Mouse (Mus musculus) brain, embryonic 14.5 days (tissue): Measurements from ENCODE around the gene Rnf157. TPM values are rescaled to one million over a fixed set of nuclear protein-coding genes. Genes with fewer than 3 reads are reported as not detected.
"Not testable (repeated sequence)": the region's sequence is repeated elsewhere in the genome, so short reads cannot be mapped to it uniquely, and the experiment has no call there.

Source experiments
- DNase-seq: peaks from one replicate; pipeline ENCODE4 v3.0.0-alpha.2; 2011; ENCODE audit warnings: low read depth
- CTCF ChIP-seq: fragments of 200-500 bp; IDR thresholded peaks from 2 replicates; pipeline ENCODE4 v1.5.1; 2012; ENCODE audit warnings: inconsistent platforms, mild to moderate bottlenecking, moderate library complexity, borderline replicate concordance; ENCODE audit not compliant: insufficient read depth, insufficient read length; ENCODE audit errors: extremely low read depth
- POLR2A ChIP-seq: fragments of 200-500 bp; IDR thresholded peaks from 2 replicates; pipeline ENCODE4 v1.6.1; 2012; ENCODE audit warnings: mild to moderate bottlenecking, inconsistent platforms, borderline replicate concordance; ENCODE audit not compliant: poor library complexity, insufficient read depth, insufficient read length, severe bottlenecking; ENCODE audit errors: extremely low read depth
- polyA plus RNA-seq: library from polyadenylated mRNA; depleted of rRNA; stranded (reverse); fragments of >200 nt; gene quantifications from 2 replicates; pipeline ENCODE4 v1.2.3, GENCODE M21; 2012

Gene Rnf157
- polyA plus RNA-seq, 1 experiment: 97.3 TPM

DNA sequence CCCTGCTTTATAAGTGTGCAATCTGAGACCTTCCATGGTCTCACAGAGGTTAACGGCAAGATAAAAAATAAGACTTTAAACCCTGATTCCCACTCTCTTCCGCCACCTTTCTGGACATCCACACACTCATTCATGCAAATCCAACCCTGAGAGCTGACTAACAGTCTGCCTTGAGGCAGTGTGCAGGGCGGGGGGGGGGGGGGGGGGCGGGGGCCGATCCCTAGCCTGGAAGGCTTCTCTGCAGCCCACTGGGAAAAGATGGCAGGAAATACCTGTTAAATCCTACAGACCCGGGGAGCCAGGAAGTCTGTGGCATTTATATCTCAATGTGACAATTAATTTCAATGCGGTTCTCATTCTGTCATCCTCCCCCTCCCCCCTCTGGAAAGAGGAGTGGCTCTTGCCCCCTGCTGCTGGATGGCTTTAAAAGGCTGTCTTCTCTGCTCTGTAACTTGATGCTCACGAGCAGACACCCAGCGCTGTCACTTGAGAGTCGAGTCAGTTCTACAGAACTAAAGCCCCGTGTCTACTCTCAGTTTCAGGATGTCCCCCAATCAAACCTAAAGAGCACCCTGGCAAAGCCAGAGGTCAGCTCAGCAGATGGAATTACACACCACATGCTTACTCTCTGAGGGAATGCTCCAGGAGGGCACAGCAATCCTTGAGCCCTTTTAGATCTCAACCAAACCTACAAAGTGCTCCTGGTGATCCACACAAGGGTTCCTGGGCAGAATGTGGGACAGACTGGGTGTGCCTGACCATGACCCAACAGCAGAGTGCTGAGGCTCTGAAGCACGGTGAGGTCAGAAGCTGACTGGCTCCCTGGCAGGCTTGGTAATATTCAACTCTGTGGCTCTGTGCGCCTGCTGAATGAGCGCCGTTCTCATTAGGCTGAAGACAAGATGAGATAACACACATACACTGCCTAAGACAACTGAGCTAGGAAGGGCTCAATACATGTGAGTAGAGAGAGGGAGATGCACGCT, 25.5 kb downstream of the Rnf157 start:
- DNase-seq: peak; percentile 45
- TF ChIP-seq POLR2A (no peak), CTCF (no peak)

DNA sequence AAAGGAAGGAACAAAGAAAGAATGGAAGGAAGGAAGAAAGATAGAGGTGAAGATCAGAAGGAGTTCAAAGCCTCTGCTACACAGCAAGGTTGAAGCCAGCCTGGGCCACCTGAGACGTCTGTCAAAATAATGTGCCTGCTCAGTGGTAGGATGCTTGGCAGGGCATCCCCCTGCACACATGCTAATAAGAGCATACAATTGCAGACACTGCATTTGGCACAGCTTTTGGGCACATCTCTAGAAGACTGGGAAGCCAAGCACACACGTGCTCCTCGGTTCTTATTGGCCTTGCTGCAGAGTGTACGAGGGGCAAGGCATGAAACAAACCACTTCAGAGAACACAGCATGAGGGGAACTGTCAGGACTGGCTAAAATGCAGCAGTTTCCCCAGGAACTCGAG, 26.8 kb downstream of the Rnf157 start:
- TF ChIP-seq POLR2A (no peak), CTCF (no peak)
- DNase-seq: peak; percentile 72

DNA sequence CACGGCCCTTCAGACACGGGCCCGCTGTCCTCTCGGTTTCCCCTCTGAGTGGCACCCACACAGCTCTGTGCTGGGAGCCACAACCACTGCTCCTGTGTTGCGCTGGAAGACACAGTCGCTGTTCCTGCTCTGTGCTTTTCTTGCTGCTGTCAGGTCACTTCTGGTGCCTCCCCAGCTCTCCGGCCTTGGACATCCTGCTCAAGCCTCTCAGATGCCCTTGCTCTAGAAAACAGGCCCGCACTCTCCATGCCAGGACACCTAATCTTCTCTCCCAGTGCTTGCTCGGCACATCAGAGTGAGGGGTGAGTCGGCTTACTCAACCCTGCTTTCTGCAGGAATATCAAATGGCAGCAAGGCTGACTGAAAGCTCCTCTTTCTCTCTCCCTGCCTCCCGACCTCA, 28.7 kb downstream of the Rnf157 start:
- no peak for DNase-seq
- TF ChIP-seq POLR2A (no peak), CTCF (no peak)

- DNase-seq: not testable (repeated sequence)
Observed at GRCm38 (mm10) chr11:116383070-116383469, 29.8 kb downstream of the Rnf157 start.

DNA sequence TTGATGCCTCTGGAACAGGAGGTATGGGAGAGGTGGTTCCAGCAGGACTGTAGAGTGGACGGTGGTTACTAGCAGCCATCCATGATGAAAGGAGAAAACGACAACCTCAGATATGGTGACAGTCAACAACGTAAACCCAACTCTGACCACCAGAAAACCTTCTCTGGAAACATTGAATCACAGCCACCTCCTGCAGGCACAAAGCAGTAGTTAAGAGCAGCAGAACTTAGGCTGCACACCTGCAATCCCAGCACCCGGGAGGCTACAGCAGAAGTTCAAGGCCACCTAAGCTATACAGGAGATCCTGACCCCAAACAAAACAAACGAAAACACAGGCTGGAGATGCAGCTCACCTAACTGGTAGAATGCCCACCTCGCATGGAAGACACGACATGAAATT, 32.1 kb downstream of the Rnf157 start:
- TF ChIP-seq POLR2A (no peak), CTCF (no peak)
- no peak for DNase-seq

DNA sequence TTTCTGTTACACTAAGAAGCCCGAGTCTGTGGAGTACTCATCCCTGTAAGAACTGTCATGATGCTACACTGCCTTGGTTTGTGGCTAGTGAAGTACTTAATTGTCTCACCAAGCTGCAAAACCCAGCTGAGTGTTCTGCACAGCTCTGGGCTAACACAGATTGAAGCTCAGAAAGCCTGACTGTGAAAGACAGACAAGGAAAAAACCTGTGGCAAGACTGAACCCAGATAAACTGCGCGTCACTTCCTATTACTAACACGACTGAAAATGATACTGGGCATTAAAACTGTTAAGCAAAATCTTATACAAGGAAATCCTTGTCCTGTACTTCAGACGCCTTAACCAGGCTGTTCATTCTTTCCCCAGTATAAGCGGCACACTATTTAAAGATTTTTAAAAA, 33.3 kb downstream of the Rnf157 start:
- TF ChIP-seq CTCF (no peak), POLR2A (no peak)
- DNase-seq: no peak

GRCm38 (mm10) chr11:116376945-116377661, 35.7 kb downstream of the Rnf157 start:
- no peak for DNase-seq
- no peak for TF ChIP-seq POLR2A
- TF ChIP-seq CTCF: no peak

DNA sequence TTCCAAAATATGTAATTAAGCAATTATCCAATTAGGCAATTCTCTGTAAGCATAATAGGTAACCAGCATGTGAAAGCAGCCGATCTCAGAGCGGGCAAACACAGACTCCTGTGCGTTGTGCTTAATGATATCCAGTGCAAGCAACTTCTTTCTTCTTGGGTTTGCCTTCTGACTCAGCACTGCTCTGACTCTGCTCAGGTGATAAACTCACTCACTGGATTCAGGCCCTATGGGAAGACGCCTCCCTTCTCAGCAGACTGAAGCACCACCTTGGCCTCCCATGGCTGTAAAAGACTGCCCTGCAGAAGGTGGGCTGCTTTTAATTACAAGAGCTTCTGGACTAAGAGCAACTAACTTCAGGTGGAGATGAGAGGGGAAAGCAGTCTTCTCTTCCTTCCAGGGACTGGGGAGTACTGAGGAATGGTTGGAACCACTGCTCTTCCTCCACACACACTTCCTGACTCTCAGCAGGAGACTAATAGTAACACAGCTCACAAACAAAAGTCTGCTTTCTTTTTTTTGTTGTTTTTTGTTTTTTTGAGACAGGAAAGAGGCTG, 40.9 kb downstream of the Rnf157 start:
- TF ChIP-seq POLR2A (no peak), CTCF (no peak)
- DNase-seq: no peak

DNA sequence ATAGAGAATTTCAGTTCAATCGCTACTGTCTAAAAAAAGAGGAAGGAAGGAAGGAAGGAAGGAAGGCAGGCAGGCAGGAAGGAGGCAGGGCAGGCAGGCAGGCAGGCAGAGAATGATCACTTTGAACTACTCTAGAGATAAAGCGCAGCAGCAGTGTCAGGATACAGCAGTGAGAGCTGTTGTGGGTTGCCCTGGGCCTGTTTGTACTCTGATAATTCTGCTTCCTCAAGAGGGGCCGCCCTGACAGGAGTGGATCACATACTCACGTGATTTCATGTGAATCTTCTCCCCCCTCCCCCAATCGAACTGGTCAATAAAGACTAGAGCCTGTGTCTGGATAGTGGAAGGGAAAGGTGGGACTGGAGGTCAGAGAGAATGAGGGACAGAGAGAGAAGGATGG, 43.2 kb downstream of the Rnf157 start:
- no peak for DNase-seq
- TF ChIP-seq CTCF: no peak
- no peak for TF ChIP-seq POLR2A

DNA sequence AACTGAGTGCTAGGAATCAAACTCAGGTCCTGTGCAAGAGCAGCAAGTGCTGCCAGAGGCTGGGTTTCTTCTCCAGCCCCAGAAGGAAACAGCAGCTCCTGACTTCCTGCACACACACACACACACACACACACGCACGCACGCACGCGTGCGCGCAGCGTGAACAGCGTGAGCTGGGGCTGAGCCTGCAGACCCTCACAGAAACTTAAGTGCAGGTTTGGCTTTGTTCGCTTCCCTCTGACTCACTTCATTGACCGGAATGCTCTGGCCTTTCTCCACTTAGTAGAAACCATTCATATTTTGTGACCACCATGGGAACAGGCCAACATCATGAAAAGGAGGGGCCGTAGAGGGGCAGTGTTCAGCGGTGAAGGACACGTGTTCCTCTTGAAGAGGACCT, 43.8 kb downstream of the Rnf157 start:
- no peak for DNase-seq
- TF ChIP-seq CTCF: no peak
- TF ChIP-seq POLR2A: no peak

GRCm38 (mm10) chr11:116368116-116368515, 44.7 kb downstream of the Rnf157 start:
- peak; percentile 93 for DNase-seq

More at GRCm38 (mm10) chr11:116368116-116368515, 44.7 kb downstream of the Rnf157 start:
- no peak for TF ChIP-seq POLR2A
- peak; percentile 91 for TF ChIP-seq CTCF
